Mouse (Mus musculus) CH12.LX (cell line): ENCODE results near the gene Ddx6. TPM values are rescaled to one million over a fixed set of nuclear protein-coding genes. Genes with fewer than 3 reads are reported as not detected.

Experiments
- DNase-seq: peaks from one replicate; pipeline ENCODE4 v3.0.0-alpha.2; 2013; ENCODE audit errors: extremely low read depth
- H3K27ac ChIP-seq: 2 replicates; pipeline ENCODE4 v1.5.1; 2012; ENCODE audit warnings: low read depth, mild to moderate bottlenecking, control low read depth, moderate library complexity; ENCODE audit not compliant: insufficient read depth
- H3K27me3 ChIP-seq: replicated peaks from 2 replicates; pipeline ENCODE3; 2012; ENCODE audit warnings: inconsistent platforms
- H3K36me3 ChIP-seq, 2 experiments: replicated peaks in 1 of 2; 2 replicates each; pipeline versions ENCODE3 to v1.6.1; 2012; ENCODE audit warnings: inconsistent platforms in 1 of 2, low read length in 1 of 2, mild to moderate bottlenecking in 1 of 2, mixed read lengths in 1 of 2, moderate library complexity in 1 of 2; ENCODE audit not compliant: control insufficient read depth in 1 of 2, insufficient read depth in 1 of 2
- H3K4me1 ChIP-seq, 2 experiments: 2 replicates each; pipeline ENCODE4 v1.6.1; 2012; ENCODE audit warnings: inconsistent platforms in 1 of 2, moderate library complexity in 1 of 2; ENCODE audit not compliant: insufficient read depth in 2 of 2, control insufficient read depth in 1 of 2
- H3K4me2 ChIP-seq: 2 replicates; pipeline ENCODE4 v1.6.1; 2012; ENCODE audit warnings: low read depth, mild to moderate bottlenecking, control low read depth; ENCODE audit not compliant: poor library complexity, insufficient read depth, severe bottlenecking
- H3K4me3 ChIP-seq, 3 experiments: fragments of 150-350 bp in 1 of 3; sonication (generic) in 1 of 3; replicated peaks in 1 of 3; 2 replicates each; pipeline versions ENCODE3 to v1.5.1; 2011 to 2012; ENCODE audit warnings: low read depth in 2 of 3, low read length in 2 of 3, mild to moderate bottlenecking in 2 of 3, moderate library complexity in 2 of 3, control low read depth in 1 of 3, improper control_type of control experiment in 1 of 3, inconsistent platforms in 1 of 3, mixed read lengths in 1 of 3; ENCODE audit not compliant: poor library complexity in 1 of 3
- H3K79me2 ChIP-seq: replicated peaks from 2 replicates; pipeline ENCODE4 v1.6.1; 2012; ENCODE audit warnings: mild to moderate bottlenecking, moderate library complexity; ENCODE audit not compliant: control insufficient read depth, poor library complexity, insufficient read depth, severe bottlenecking; ENCODE audit errors: extremely low read depth
- H3K9ac ChIP-seq: 2 replicates; pipeline ENCODE4 v1.6.1; 2012; ENCODE audit warnings: low read depth, mild to moderate bottlenecking, control low read depth, moderate library complexity; ENCODE audit not compliant: insufficient read depth
- H3K9me3 ChIP-seq: replicated peaks from 2 replicates; pipeline ENCODE3; 2012; ENCODE audit warnings: low read length, inconsistent platforms, mixed read lengths
- CHD2 ChIP-seq: IDR thresholded peaks from 2 replicates; pipeline ENCODE4 v1.6.1; 2011; ENCODE audit warnings: low read length, improper control_type of control experiment
- CTCF ChIP-seq, 2 experiments: IDR thresholded peaks in 1 of 2; conservative IDR thresholded peaks in 1 of 2; 2 replicates each; pipeline ENCODE4 v1.5.1; 2011 to 2012; ENCODE audit warnings: low read depth in 2 of 2, low read length in 2 of 2, improper control_type of control experiment in 1 of 2, inconsistent platforms in 1 of 2, mild to moderate bottlenecking in 1 of 2, moderate library complexity in 1 of 2
- E2F4 ChIP-seq: IDR thresholded peaks from 2 replicates; pipeline ENCODE4 v1.6.1; 2011; ENCODE audit warnings: low read depth, low read length, improper control_type of control experiment; ENCODE audit not compliant: insufficient replicate concordance
- EP300 ChIP-seq: IDR thresholded peaks from 2 replicates; pipeline ENCODE4 v1.6.1; 2011; ENCODE audit warnings: low read length, improper control_type of control experiment
- ETS1 ChIP-seq: conservative IDR thresholded peaks from 2 replicates; pipeline ENCODE4 v1.6.1; 2012; ENCODE audit warnings: low read depth, mild to moderate bottlenecking, inconsistent platforms, low read length, improper control_type of control experiment, moderate library complexity
- GABPA ChIP-seq: IDR thresholded peaks from 2 replicates; pipeline ENCODE4 v1.6.1; 2012; ENCODE audit warnings: low read depth, low read length, improper control_type of control experiment, inconsistent platforms; ENCODE audit not compliant: insufficient replicate concordance
- HCFC1 ChIP-seq: IDR thresholded peaks from 2 replicates; pipeline ENCODE4 v1.6.1; 2012; ENCODE audit warnings: low read depth, mild to moderate bottlenecking, inconsistent platforms, low read length, improper control_type of control experiment
- IRF4 ChIP-seq: IDR thresholded peaks from 2 replicates; pipeline ENCODE4 v1.6.1; 2014; ENCODE audit warnings: low read depth, mild to moderate bottlenecking, inconsistent platforms, low read length, improper control_type of control experiment
- JUN ChIP-seq: IDR thresholded peaks from 2 replicates; pipeline ENCODE4 v1.6.1; 2011; ENCODE audit warnings: low read depth, mild to moderate bottlenecking, low read length, improper control_type of control experiment, moderate library complexity; ENCODE audit not compliant: insufficient read depth
- JUND ChIP-seq: conservative IDR thresholded peaks from 2 replicates; pipeline ENCODE4 v1.6.1; 2011; ENCODE audit warnings: low read depth, low read length, improper control_type of control experiment
- KAT2A ChIP-seq: IDR thresholded peaks from 2 replicates; pipeline ENCODE4 v1.6.1; 2012; ENCODE audit warnings: low read length, improper control_type of control experiment, inconsistent platforms; ENCODE audit not compliant: insufficient replicate concordance
- MAFK ChIP-seq: IDR thresholded peaks from 2 replicates; pipeline ENCODE4 v1.6.1; 2011; ENCODE audit warnings: low read length, improper control_type of control experiment; ENCODE audit not compliant: insufficient replicate concordance
- MAX ChIP-seq: IDR thresholded peaks from 2 replicates; pipeline ENCODE4 v1.6.1; 2011; ENCODE audit warnings: low read length, improper control_type of control experiment
- MAZ ChIP-seq: IDR thresholded peaks from 2 replicates; pipeline ENCODE4 v1.6.1; 2012; ENCODE audit warnings: low read depth, mild to moderate bottlenecking, inconsistent platforms, low read length, improper control_type of control experiment, moderate library complexity
- MEF2A ChIP-seq: IDR thresholded peaks from 2 replicates; pipeline ENCODE4 v1.6.1; 2014; ENCODE audit warnings: low read depth, mild to moderate bottlenecking, inconsistent platforms, low read length, improper control_type of control experiment, borderline replicate concordance
- MXI1 ChIP-seq: IDR thresholded peaks from 2 replicates; pipeline ENCODE4 v1.6.1; 2011; ENCODE audit warnings: mild to moderate bottlenecking, low read depth, low read length, improper control_type of control experiment
- MYC ChIP-seq: IDR thresholded peaks from 2 replicates; pipeline ENCODE4 v1.6.1; 2011; ENCODE audit warnings: low read depth, mild to moderate bottlenecking, improper control_type of control experiment, low read length
- NELFE ChIP-seq: IDR thresholded peaks from 2 replicates; pipeline ENCODE4 v1.6.1; 2011; ENCODE audit warnings: low read depth, low read length, improper control_type of control experiment
- NRF1 ChIP-seq: IDR thresholded peaks from 2 replicates; pipeline ENCODE4 v1.6.1; 2014; ENCODE audit warnings: low read depth, mild to moderate bottlenecking, inconsistent platforms, low read length, improper control_type of control experiment, moderate library complexity
- PAX5 ChIP-seq: IDR thresholded peaks from 2 replicates; pipeline ENCODE4 v1.6.1; 2012; ENCODE audit warnings: low read length, inconsistent platforms, mixed read lengths
- POLR2A ChIP-seq: IDR thresholded peaks from 2 replicates; pipeline ENCODE4 v1.6.1; 2011; ENCODE audit warnings: low read depth, mild to moderate bottlenecking, improper control_type of control experiment, low read length
- POLR2AphosphoS2 ChIP-seq: IDR thresholded peaks from 2 replicates; pipeline ENCODE4 v1.6.1; 2011; ENCODE audit warnings: low read depth, low read length, improper control_type of control experiment
- SMC3 ChIP-seq: IDR thresholded peaks from 2 replicates; pipeline ENCODE4 v1.6.1; 2011; ENCODE audit warnings: low read depth, low read length, improper control_type of control experiment
- TBP ChIP-seq: conservative IDR thresholded peaks from 2 replicates; pipeline ENCODE4 v1.6.1; 2011; ENCODE audit warnings: low read depth, low read length, improper control_type of control experiment
- TCF12 ChIP-seq: IDR thresholded peaks from 2 replicates; pipeline ENCODE4 v1.6.1; 2014; ENCODE audit warnings: low read depth, mild to moderate bottlenecking, inconsistent platforms, low read length, improper control_type of control experiment
- UBTF ChIP-seq: IDR thresholded peaks from 2 replicates; pipeline ENCODE4 v1.6.1; 2012; ENCODE audit warnings: low read depth, mild to moderate bottlenecking, inconsistent platforms, low read length, improper control_type of control experiment, moderate library complexity
- USF1 ChIP-seq: IDR thresholded peaks from 2 replicates; pipeline ENCODE4 v1.6.1; 2014; ENCODE audit warnings: low read depth, mild to moderate bottlenecking, inconsistent platforms, low read length, improper control_type of control experiment
- USF2 ChIP-seq: conservative IDR thresholded peaks from 2 replicates; pipeline ENCODE4 v1.6.1; 2011; ENCODE audit warnings: low read depth, low read length, improper control_type of control experiment
- ZC3H11A ChIP-seq: IDR thresholded peaks from 2 replicates; pipeline ENCODE4 v1.6.1; 2012; ENCODE audit warnings: low read depth, mild to moderate bottlenecking, inconsistent platforms, low read length, improper control_type of control experiment
- ZMIZ1 ChIP-seq: IDR thresholded peaks from 2 replicates; pipeline ENCODE4 v1.6.1; 2012; ENCODE audit warnings: low read depth, mild to moderate bottlenecking, inconsistent platforms, low read length, improper control_type of control experiment
- dilution Hi-C: fragments of 300-500 bp; cut with MboI; formaldehyde crosslinking; loops from 2 replicates; pipeline ENCODE4 v1.14.3; 2020; ENCODE audit warnings: low sequenced_read_pairs; ENCODE audit not compliant: extremely low pct_unique_long_range_greater_than_20kb, extremely low pct_ligation_motif_present
- in situ Hi-C: fragments of 300-500 bp; cut with MboI; formaldehyde crosslinking; loops from 3 replicates; pipeline ENCODE4 v1.14.3; 2019; ENCODE audit warnings: low sequenced_read_pairs, low pct_ligation_motif_present, low pct_unique_long_range_greater_than_20kb, mixed read lengths
- polyA plus RNA-seq: library from polyadenylated mRNA; unstranded; fragments of >175 nt; gene quantifications from 2 replicates; pipeline ENCODE4 v1.2.1, GENCODE M21; 2012; ENCODE audit warnings: low read depth; ENCODE audit not compliant: insufficient read length
- total RNA-seq, 2 experiments: library from RNA; depleted of rRNA; stranded (reverse); fragments of 300-350 nt in 1 of 2; fragments of >200 nt in 1 of 2; gene quantifications; 2 replicates each; pipeline ENCODE4 v1.2.3; 2012 to 2014

Gene Ddx6
- total and polyA plus RNA-seq, 3 experiments: 41.5 to 81.2 (median 71.4) TPM

- peaks cover 30% of the 10 kb centered on the region for H3K27me3 ChIP-seq
- no peaks in the 10 kb centered on the region for H3K79me2 ChIP-seq
- H3K4me1 ChIP-seq: peaks cover 4 to 21% of the 10 kb centered on the region in 2 experiments
- H3K4me2 ChIP-seq: no peak overlapping the region
- no peaks in the 10 kb centered on the region for H3K9me3 ChIP-seq
- H3K27ac ChIP-seq: no peak overlapping the region
- in situ Hi-C loops (no loop called here), dilution Hi-C loops (no loop called here)
- no peak overlapping the region for H3K4me3 ChIP-seq
- DNase-seq: no peak
- no peak overlapping the region for H3K9ac ChIP-seq
- no peak for TF ChIP-seq KAT2A
- no peak for TF ChIP-seq MYC
- TF ChIP-seq NELFE: no peak
- TF ChIP-seq ETS1: no peak
- TF ChIP-seq MXI1: no peak
- TF ChIP-seq NRF1: no peak
- TF ChIP-seq USF2: no peak
- no peak for TF ChIP-seq MAZ
- no peak for TF ChIP-seq CTCF (conservative IDR thresholded peaks at IDR 0.05 in 1 of 2, IDR thresholded peaks at IDR 0.05 in 1 of 2; ENCODE audit: low read depth in 2 of 2, low read length in 2 of 2)
- no peak for TF ChIP-seq EP300
- TF ChIP-seq MEF2A: no peak
- TF ChIP-seq JUND: no peak
- no peak for TF ChIP-seq USF1
- TF ChIP-seq TCF12: no peak
- TF ChIP-seq GABPA: no peak
- no peak for TF ChIP-seq HCFC1
- TF ChIP-seq MAX: no peak
- no peak for TF ChIP-seq UBTF
- TF ChIP-seq SMC3: no peak
- no peak for TF ChIP-seq MAFK
- TF ChIP-seq, all 38 proteins: peak for 0
- H3K36me3 ChIP-seq: no peaks in the 10 kb centered on the region
These were observed 49.2 kb downstream of the Ddx6 start for GRCm38 (mm10) chr9:44653896-44654295.

GRCm38 (mm10) chr9:44655098-44656066, 50.7 kb downstream of the Ddx6 start:
- H3K4me3 ChIP-seq: peak overlapping the region; percentile 34 to 48 (median 44)
- dilution Hi-C loops (no loop called here), in situ Hi-C loops (no loop called here)
- TF ChIP-seq SMC3: peak; percentile 77
- TF ChIP-seq GABPA: no peak
- TF ChIP-seq MAFK: no peak
- no peak for TF ChIP-seq POLR2A
- TF ChIP-seq CTCF (conservative IDR thresholded peaks at IDR 0.05 in 1 of 2, IDR thresholded peaks at IDR 0.05 in 1 of 2; ENCODE audit: low read depth in 2 of 2, low read length in 2 of 2): peak; percentile 68 to 97
- TF ChIP-seq CHD2: no peak
- no peak for TF ChIP-seq E2F4
- TF ChIP-seq TBP: no peak
- TF ChIP-seq ZC3H11A: peak; percentile 27; the same call in 1 of the 2 replicates
- no peak for TF ChIP-seq POLR2AphosphoS2
- TF ChIP-seq MEF2A: 0 out of 2 replicates have a peak, but pooled peaks have one; percentile 83
- no peak for TF ChIP-seq ZMIZ1
- TF ChIP-seq PAX5: no peak
- TF ChIP-seq IRF4: peak; percentile 64; the same call in 1 of the 2 replicates
- no peak for TF ChIP-seq NRF1
- TF ChIP-seq MAZ: 0 out of 2 replicates have a peak, but pooled peaks have one; percentile 36
- peak; percentile 53; the same call in 1 of the 2 replicates for TF ChIP-seq ETS1
- TF ChIP-seq JUN: no peak; the same call in 1 of the 2 replicates

More at GRCm38 (mm10) chr9:44655098-44656066, 50.7 kb downstream of the Ddx6 start:
- Histone ChIP-seq H3K27ac (peak overlapping the region; percentile 29), H3K27me3 (peaks cover 17% of the 10 kb centered on the region), H3K4me2 (peak overlapping the region; percentile 71), H3K4me1 (peaks cover 0 to 11% of the 10 kb centered on the region in 2 experiments; a peak in 2 of 4 replicates), H3K9me3 (no peaks in the 10 kb centered on the region), H3K36me3 (no peaks in the 10 kb centered on the region), H3K79me2 (no peaks in the 10 kb centered on the region), H3K9ac (peak overlapping the region; percentile 41)
- peak; percentile 95 for DNase-seq
